Mouse (Mus musculus) layer of hippocampus, adult 18-20 months (tissue): ENCODE measurements around the gene Ephb1. TPM values are rescaled to one million over a fixed set of nuclear protein-coding genes. Genes with fewer than 3 reads are reported as not detected.
A peak's percentile ranks its signal among the peaks of the same experiment; 100 is the strongest.

Experiments
- DNase-seq, 2 experiments: peaks; one replicate each; pipeline ENCODE4 v3.0.0; 2022; ENCODE audit warnings: low spot score in 2 of 2
- total RNA-seq, 2 experiments: library from RNA; stranded (reverse); gene quantifications; 2 replicates each; pipeline ENCODE4 v1.2.3; 2021

Gene Ephb1
- total RNA-seq, 2 experiments from 2014 or later, result 22.9 to 23.8 TPM

- DNase-seq, result no peak
Observed at GRCm38 (mm10) chr9:102256407-102256806, 98.1 kb downstream of the Ephb1 start.

- DNase-seq, result peak; percentile 22 to 35
Observed at GRCm38 (mm10) chr9:102255803-102256202, 98.7 kb downstream of the Ephb1 start.

- DNase-seq, result no peak
Observed at GRCm38 (mm10) chr9:102249124-102249816, 105.2 kb downstream of the Ephb1 start.

GRCm38 (mm10) chr9:102245551-102245950, 108.9 kb downstream of the Ephb1 start:
- DNase-seq, result no peak

GRCm38 (mm10) chr9:102243296-102243695, 111.2 kb downstream of the Ephb1 start:
- DNase-seq, result no peak

GRCm38 (mm10) chr9:102241546-102241945, 112.9 kb downstream of the Ephb1 start:
- no peak for DNase-seq

- no peak for DNase-seq
Observed at GRCm38 (mm10) chr9:102240215-102240614, 114.3 kb downstream of the Ephb1 start.

GRCm38 (mm10) chr9:102235444-102235951, 119.0 kb downstream of the Ephb1 start:
- DNase-seq, result peak in 1 of 2 experiments; percentile 60

GRCm38 (mm10) chr9:102231248-102231647, 123.2 kb downstream of the Ephb1 start:
- no peak for DNase-seq

- no peak for DNase-seq
Observed at GRCm38 (mm10) chr9:102216746-102217566, 137.5 kb downstream of the Ephb1 start.

GRCm38 (mm10) chr9:102212036-102212383, 142.5 kb downstream of the Ephb1 start:
- no peak for DNase-seq

- no peak for DNase-seq
Observed at GRCm38 (mm10) chr9:102211296-102212035, 143.0 kb downstream of the Ephb1 start.

GRCm38 (mm10) chr9:102205518-102205917, 149.0 kb downstream of the Ephb1 start:
- DNase-seq, result no peak

GRCm38 (mm10) chr9:102201867-102202266, 152.6 kb downstream of the Ephb1 start:
- peak in 1 of 2 experiments; percentile 29 for DNase-seq

- no peak for DNase-seq
Observed at GRCm38 (mm10) chr9:102196856-102197255, 157.6 kb downstream of the Ephb1 start.

GRCm38 (mm10) chr9:102194063-102194462, 160.4 kb downstream of the Ephb1 start:
- peak in 1 of 2 experiments; percentile 45 for DNase-seq

- no peak for DNase-seq
Observed at GRCm38 (mm10) chr9:102192724-102193685, 161.5 kb downstream of the Ephb1 start.

GRCm38 (mm10) chr9:102190058-102190457, 164.4 kb downstream of the Ephb1 start:
- DNase-seq, result no peak

GRCm38 (mm10) chr9:102189406-102189805, 165.1 kb downstream of the Ephb1 start:
- no peak for DNase-seq

- DNase-seq, result peak in 1 of 2 experiments; percentile 46
Observed at GRCm38 (mm10) chr9:102183663-102184274, 170.7 kb downstream of the Ephb1 start.
